Mouse (Mus musculus): Measurements from ENCODE around the gene Zc3h13.

- no peak for TF ChIP-seq CTCF (IDR thresholded peaks at IDR 0.05; ENCODE audit: low read depth)
- TF ChIP-seq EP300 (IDR thresholded peaks at IDR 0.05; ENCODE audit: low read depth), result no peak
Measured at GRCm38 (mm10) chr14:75235955-75236635, 48.1 kb upstream of the Zc3h13 start.

Measured in heart, postnatal 0 days (tissue).